Mouse (Mus musculus): ENCODE data around the gene Klf16.
A peak's percentile ranks its signal among the peaks of the same experiment; 100 is the strongest.

Gene Klf16

GRCm38 (mm10) chr10:80575925-80576324 lies 1.2 kb downstream of the Klf16 start:
- no peak for DNase-seq (ENCODE audit: low read depth, low spot score)

DNA sequence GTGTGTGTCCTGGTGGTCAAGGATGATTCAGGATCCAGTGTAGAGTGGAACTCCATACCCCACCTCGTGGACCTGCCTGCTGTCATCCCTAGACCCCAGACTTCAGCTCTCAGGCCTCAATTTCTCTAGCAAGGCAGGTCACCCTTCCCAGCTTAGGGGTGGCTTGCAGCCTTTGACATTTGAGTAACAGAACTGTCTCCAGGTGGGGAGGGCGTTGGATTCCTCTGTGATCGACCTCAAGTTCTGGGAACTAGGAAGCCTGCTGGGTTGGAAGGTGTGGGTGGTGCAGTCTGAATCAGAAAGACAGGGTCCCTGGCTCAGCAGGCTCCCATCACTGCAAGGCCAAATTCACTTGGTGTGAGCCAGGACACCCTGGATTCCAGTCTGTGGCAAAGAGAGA lies 2.2 kb downstream of the Klf16 start:
- no peak for DNase-seq (ENCODE audit: low read depth, low spot score)

DNA sequence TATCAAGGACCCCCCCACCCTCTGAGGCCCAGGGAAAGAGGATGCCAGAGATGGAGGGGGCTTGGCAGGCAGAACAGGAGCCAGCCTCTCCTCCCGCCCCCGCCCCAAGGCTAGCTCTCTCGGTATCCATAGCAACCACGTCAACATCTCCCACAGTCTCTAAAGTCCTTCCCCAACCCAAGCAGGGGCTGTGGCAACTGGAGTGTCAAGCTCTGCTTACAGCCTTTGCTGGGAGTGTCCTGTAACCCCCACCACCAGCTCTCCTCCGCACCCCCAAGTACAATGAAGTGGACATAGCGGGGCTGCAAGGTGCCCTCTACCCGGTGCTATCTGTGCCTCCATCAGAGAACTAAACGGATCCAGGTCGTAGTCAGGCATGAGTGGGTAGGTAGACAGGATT lies 3.2 kb downstream of the Klf16 start:
- no peak for DNase-seq (ENCODE audit: low read depth, low spot score)

DNA sequence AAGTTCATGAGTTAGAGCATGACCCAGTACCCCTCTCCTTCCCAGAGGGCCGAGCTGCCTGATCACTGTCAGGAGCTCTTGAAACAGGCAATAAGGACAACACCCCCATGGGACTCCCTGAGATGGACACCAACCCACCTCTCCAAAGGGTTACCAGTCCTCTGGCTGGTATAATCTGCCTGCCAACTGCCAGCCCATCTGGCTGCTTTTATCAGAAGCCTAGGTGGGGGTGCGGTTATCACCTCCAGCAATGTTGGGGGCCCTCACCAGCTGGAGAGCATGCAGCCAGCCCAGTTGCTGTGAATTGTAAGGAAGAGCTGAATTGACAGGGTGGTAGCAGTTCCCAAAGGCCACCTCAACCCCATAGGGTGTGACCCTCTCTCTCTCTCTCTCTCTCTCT lies 4.6 kb downstream of the Klf16 start:
- no peak for DNase-seq (ENCODE audit: low read depth, low spot score)

GRCm38 (mm10) chr10:80570871-80571836 lies 6.0 kb downstream of the Klf16 start:
- DNase-seq (ENCODE audit: low read depth, low spot score), result peak; percentile 35

GRCm38 (mm10) chr10:80570419-80570818 lies 6.7 kb downstream of the Klf16 start:
- DNase-seq (ENCODE audit: low read depth, low spot score), result no peak

- peak; percentile 32 for DNase-seq (ENCODE audit: low read depth, low spot score)
These were observed 7.5 kb downstream of the Klf16 start for GRCm38 (mm10) chr10:80569664-80570066.

GRCm38 (mm10) chr10:80568876-80569275 lies 8.2 kb downstream of the Klf16 start:
- DNase-seq (ENCODE audit: low read depth, low spot score), result no peak

DNA sequence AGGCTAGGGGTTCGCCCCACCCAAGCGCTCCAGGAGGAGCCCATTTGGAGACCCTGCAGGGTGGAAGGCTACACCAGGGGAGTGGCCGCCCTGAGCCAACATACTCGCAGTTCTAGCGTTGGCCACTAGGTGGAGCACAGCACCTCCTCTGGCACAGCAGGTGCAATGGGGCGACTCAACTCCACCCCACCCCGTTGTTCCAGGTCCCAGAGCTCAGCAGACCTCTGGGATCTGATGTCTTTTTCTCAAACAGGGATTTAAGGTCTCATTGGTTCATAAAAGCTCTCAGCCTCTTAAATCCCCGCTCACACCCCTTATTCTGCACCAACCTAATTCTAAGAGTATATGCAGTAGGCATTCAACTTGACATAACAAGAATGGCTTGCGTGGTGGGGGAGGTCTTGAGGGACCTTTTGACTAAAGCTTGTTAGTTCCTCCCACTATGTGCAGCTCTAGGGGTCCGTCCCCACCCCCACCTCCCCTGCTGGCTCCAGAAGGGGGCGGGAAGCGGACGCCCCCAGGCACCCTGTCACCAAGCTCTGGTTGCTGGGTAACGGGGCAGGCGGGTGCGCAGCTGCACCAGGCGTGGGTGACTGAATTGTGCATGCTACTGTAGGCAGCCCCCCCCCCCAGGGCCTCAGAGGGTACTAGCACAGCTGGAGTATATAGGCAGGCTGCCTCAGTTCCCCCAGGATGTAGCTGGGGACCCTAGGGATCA lies 10.6 kb downstream of the Klf16 start:
- peak; percentile 83 for DNase-seq (ENCODE audit: low read depth, low spot score)

DNA sequence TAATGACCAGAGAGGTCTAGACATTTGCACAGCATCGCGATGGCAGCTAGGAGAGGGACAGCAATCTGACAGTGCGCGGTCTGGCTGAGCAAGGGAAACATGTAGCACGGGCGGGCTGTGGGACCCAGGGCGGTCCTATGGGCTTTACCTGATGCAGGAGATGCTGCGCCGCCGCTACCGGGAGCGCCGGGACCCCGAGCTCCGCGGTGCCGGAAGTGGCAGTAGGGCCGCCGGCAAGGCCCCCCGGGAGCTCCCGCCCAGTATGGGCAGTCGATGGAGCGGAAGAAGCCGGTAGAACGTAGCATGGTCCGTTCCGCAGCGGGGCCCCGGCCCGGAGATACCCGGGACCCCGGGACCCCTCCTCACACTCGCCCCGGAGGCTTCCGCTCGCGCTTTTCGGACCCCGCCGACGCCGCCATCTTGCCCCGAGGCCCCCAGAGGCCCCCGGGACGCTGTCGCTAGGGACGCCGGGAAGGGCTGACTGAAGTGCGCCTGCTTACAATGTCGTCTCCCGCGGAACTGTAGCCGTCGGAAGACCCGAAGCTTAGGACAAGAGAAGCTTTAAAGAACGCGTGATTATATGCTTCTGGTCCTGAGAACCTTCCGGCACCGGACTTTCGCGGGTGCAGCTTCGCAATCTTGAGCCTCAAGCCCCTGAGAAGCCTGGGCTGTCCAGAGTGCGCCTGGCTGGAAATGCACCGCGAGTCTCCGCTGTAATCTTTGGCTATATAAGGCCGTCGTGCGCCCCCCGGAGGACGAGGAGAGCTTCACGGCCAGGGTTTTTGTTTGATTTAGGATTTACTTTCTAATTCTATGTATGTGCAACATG lies 15.8 kb downstream of the Klf16 start, which contains the start of gene Rexo1:
Gene Rexo1, minus strand, starts transcription at position 445 of the 829 bp plus-strand sequence.
- DNase-seq (ENCODE audit: low read depth, low spot score), result peak; percentile 92

DNA sequence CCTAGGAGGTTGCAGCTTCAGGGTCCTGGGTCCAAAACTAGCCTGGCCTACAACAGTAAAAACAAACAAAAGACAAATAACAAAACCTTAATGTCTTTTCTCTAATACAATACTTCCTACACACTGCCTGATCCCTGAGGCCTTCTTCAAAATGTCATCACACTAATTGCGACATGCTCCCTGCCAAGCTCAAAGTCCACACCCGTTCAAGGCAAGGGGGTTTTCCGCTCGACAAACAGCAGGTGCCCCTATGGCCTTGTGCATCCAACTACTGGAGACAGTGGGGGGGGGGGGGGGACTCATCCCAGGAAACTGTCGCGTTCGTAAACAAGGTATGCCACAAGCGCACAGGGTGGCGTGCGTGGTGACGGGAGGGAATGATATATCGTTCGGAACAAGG lies 16.5 kb downstream of the Klf16 start:
- DNase-seq (ENCODE audit: low read depth, low spot score), result no peak

DNA sequence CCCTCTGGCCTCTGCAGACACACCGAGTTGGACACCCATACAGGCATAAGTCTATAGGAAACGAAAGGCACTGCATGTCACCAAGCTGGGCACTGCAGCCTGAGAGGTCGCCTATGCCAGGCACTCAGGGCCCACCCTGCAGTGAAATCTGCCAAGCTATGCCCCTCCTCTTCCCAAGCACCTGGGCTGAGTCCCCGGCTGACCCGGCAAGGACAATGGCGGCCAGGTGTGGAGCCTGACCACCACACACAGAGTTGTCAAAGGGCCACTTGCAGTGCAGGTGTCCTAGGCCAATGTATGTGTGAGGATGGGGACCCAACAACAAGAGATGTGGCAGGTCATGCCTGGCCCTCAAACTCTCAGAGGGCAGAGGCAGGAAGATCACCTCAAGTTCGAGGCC lies 17.7 kb downstream of the Klf16 start:
- no peak for DNase-seq (ENCODE audit: low read depth, low spot score)

DNA sequence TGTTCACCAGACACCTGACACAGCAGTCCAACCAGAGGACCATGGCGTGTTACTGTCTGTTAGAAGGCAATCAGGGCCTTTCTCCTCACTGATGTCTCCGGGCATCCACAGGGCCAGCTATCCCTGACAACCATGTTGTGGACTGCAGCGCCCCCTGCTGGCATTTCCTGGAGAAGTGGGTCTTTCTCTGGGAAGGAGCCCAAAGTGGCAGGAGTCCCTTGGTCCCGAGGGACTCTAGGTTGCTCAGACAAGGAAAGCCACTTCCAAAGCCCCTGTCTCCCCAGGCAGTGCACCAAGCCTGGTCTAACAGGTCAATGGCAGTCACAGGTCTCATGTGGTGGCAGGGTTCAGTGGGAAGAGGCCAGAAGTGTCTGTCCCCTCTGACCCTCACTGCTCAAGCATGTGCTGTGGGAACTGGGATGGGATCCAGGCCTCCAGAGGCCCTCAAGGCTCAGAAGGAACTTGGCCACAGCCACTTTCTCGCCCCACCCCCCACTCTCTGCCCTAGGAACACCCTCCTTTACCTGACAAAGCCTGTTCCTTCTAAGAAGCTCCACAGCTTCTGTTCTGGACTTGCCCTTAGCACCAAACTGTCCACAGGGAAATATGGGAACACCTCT lies 19.7 kb downstream of the Klf16 start:
- DNase-seq (ENCODE audit: low read depth, low spot score), result peak; percentile 40

DNA sequence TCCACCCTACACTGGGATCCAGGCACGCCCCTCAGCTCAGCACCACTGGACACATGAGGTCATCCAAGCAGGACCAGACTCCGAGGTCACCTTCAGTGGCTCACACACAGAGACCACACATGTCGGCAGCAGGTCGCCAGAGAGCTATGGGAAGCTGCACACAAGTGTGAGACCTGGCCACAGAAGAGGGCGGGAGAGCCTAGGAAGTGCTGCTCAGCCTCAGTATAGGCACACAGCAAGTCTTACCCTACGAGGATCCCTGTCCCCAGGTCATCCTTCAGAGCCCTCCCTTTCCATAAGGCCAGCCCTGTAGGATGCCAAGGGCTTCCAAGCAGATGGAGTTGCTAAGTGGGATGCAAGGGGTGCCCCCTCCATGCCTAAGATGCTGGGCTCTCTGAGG lies 23.1 kb downstream of the Klf16 start:
- DNase-seq (ENCODE audit: low read depth, low spot score), result no peak

GRCm38 (mm10) chr10:80553575-80553974 lies 23.5 kb downstream of the Klf16 start:
- DNase-seq (ENCODE audit: low read depth, low spot score), result no peak

GRCm38 (mm10) chr10:80552364-80552763 lies 24.8 kb downstream of the Klf16 start:
- DNase-seq (ENCODE audit: low read depth, low spot score), result no peak

- DNase-seq (ENCODE audit: low read depth, low spot score), result no peak
These were observed 27.8 kb downstream of the Klf16 start for GRCm38 (mm10) chr10:80549279-80549678.

- peak; percentile 53 for DNase-seq (ENCODE audit: low read depth, low spot score)
These were observed 28.6 kb downstream of the Klf16 start for GRCm38 (mm10) chr10:80548428-80549006.

- DNase-seq (ENCODE audit: low read depth, low spot score), result no peak
These were observed 29.6 kb downstream of the Klf16 start for GRCm38 (mm10) chr10:80547539-80547938.

- DNase-seq (ENCODE audit: low read depth, low spot score), result no peak
These were observed 30.2 kb downstream of the Klf16 start for GRCm38 (mm10) chr10:80546945-80547344.

DNA sequence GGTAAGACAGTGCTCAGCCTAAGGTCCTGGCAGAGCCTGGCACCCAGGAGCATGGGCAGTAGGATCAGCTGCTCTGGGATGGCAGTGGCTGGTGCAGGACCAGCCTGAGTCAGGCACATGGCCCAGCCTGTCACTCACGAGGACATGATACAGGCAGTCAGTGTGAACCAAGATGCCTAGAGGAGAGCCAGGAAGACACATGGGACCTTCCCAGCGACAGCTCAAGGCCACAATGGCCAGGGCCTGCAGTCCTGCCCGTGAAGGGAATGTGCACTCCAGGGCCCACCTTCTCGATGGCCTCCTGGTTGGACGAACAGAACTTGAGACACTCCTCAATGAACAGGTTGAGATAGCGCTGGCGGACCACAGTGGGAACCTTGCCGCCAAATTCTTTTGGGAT lies 31.5 kb downstream of the Klf16 start:
- DNase-seq (ENCODE audit: low read depth, low spot score), result no peak
